Mouse (Mus musculus) megakaryocyte, adult 5-6 weeks (primary cell): ENCODE measurements at regions not wholly inside any gene's neighbourhood (a gene's known extent, or its start where the extent isn't known, plus 50 kb on each side); places are given as distances from the start of the nearest gene placed in this dataset.

ENCODE experiments used
- ATAC-seq: 2 replicates; pipeline ENCODE4 v1.8.0; 2016; ENCODE audit warnings: mild to moderate bottlenecking, inconsistent platforms; ENCODE audit not compliant: poor library complexity, severe bottlenecking

- ATAC-seq, result no peak
Measured at GRCm38 (mm10) chr2:79078836-79079394, 176.3 kb upstream of the Itga4 start.

GRCm38 (mm10) chr2:79081769-79082168 lies 173.5 kb upstream of the Itga4 start:
- ATAC-seq, result no peak

GRCm38 (mm10) chr2:79086280-79086679 lies 168.9 kb upstream of the Itga4 start:
- no peak for ATAC-seq

GRCm38 (mm10) chr2:79086857-79087578 lies 168.2 kb upstream of the Itga4 start:
- peak; percentile 87 for ATAC-seq

GRCm38 (mm10) chr2:79087600-79088205 lies 167.5 kb upstream of the Itga4 start:
- no peak; the same call in 1 of the 2 replicates for ATAC-seq

GRCm38 (mm10) chr2:79090273-79090672 lies 165.0 kb upstream of the Itga4 start:
- no peak for ATAC-seq

- no peak for ATAC-seq
Measured at GRCm38 (mm10) chr2:79094298-79094697, 160.9 kb upstream of the Itga4 start.

GRCm38 (mm10) chr2:79096532-79097251 lies 158.5 kb upstream of the Itga4 start:
- no peak for ATAC-seq

- ATAC-seq, result no peak
Measured at GRCm38 (mm10) chr2:79099601-79100000, 155.6 kb upstream of the Itga4 start.

GRCm38 (mm10) chr2:79111673-79112072 lies 143.6 kb upstream of the Itga4 start:
- no peak for ATAC-seq

GRCm38 (mm10) chr2:79112076-79112475 lies 143.2 kb upstream of the Itga4 start:
- no peak for ATAC-seq

GRCm38 (mm10) chr2:79120610-79121345 lies 134.4 kb upstream of the Itga4 start:
- ATAC-seq, result peak; percentile 91

- ATAC-seq, result no peak
Measured at GRCm38 (mm10) chr2:79122530-79122929, 132.7 kb upstream of the Itga4 start.

- no peak for ATAC-seq
Measured at GRCm38 (mm10) chr2:79124272-79124976, 130.8 kb upstream of the Itga4 start.

GRCm38 (mm10) chr2:79126170-79126879 lies 128.9 kb upstream of the Itga4 start:
- no peak; the same call in 1 of the 2 replicates for ATAC-seq

- ATAC-seq, result no peak
Measured at GRCm38 (mm10) chr2:79126996-79127741, 128.1 kb upstream of the Itga4 start.

- no peak for ATAC-seq
Measured at GRCm38 (mm10) chr2:79127822-79128221, 127.4 kb upstream of the Itga4 start.

GRCm38 (mm10) chr2:79130660-79131059 lies 124.6 kb upstream of the Itga4 start:
- no peak for ATAC-seq

GRCm38 (mm10) chr2:79131235-79131634 lies 124.0 kb upstream of the Itga4 start:
- no peak for ATAC-seq
